Mouse (Mus musculus): ENCODE measurements around the gene Lmx1b.

Gene Lmx1b

GRCm38 (mm10) chr2:33630081-33631021, 10.0 kb downstream of the Lmx1b start:
- no peak for DNase-seq

- DNase-seq, result no peak
Observed at GRCm38 (mm10) chr2:33629641-33630040, 10.7 kb downstream of the Lmx1b start.

GRCm38 (mm10) chr2:33628791-33629190, 11.5 kb downstream of the Lmx1b start:
- no peak for DNase-seq

GRCm38 (mm10) chr2:33627058-33627375, 13.3 kb downstream of the Lmx1b start:
- DNase-seq, result no peak

GRCm38 (mm10) chr2:33626262-33627057, 13.9 kb downstream of the Lmx1b start:
- no peak for DNase-seq

- no peak for DNase-seq
Observed at GRCm38 (mm10) chr2:33617670-33618069, 22.6 kb downstream of the Lmx1b start.

GRCm38 (mm10) chr2:33616411-33616843, 23.9 kb downstream of the Lmx1b start:
- peak; percentile 7 for DNase-seq

GRCm38 (mm10) chr2:33615843-33616344, 24.4 kb downstream of the Lmx1b start:
- no peak for DNase-seq

- no peak for DNase-seq
Observed at GRCm38 (mm10) chr2:33605487-33606256, 34.6 kb downstream of the Lmx1b start.

GRCm38 (mm10) chr2:33604846-33605486, 35.3 kb downstream of the Lmx1b start:
- DNase-seq, result no peak

- DNase-seq, result no peak
Observed at GRCm38 (mm10) chr2:33600520-33600919, 39.8 kb downstream of the Lmx1b start.

GRCm38 (mm10) chr2:33597384-33597783, 42.9 kb downstream of the Lmx1b start:
- DNase-seq, result no peak

- DNase-seq, result no peak
Observed at GRCm38 (mm10) chr2:33595085-33595423, 45.3 kb downstream of the Lmx1b start.

- DNase-seq, result peak; percentile 42
Observed at GRCm38 (mm10) chr2:33594181-33595084, 45.9 kb downstream of the Lmx1b start.

- no peak for DNase-seq
Observed at GRCm38 (mm10) chr2:33592931-33593555, 47.3 kb downstream of the Lmx1b start.

- DNase-seq, result no peak
Observed at GRCm38 (mm10) chr2:33589280-33589679, 51.0 kb downstream of the Lmx1b start.

GRCm38 (mm10) chr2:33584937-33585910, 55.1 kb downstream of the Lmx1b start:
- DNase-seq, result no peak

- DNase-seq, result no peak
Observed at GRCm38 (mm10) chr2:33583761-33584160, 56.5 kb downstream of the Lmx1b start.

GRCm38 (mm10) chr2:33583317-33583716, 57.0 kb downstream of the Lmx1b start:
- DNase-seq, result no peak
